Mouse (Mus musculus): ENCODE measurements at regions not wholly inside any gene's neighbourhood (a gene's known extent, or its start where the extent isn't known, plus 50 kb on each side); places are given as distances from the start of the nearest gene placed in this dataset.

DNA sequence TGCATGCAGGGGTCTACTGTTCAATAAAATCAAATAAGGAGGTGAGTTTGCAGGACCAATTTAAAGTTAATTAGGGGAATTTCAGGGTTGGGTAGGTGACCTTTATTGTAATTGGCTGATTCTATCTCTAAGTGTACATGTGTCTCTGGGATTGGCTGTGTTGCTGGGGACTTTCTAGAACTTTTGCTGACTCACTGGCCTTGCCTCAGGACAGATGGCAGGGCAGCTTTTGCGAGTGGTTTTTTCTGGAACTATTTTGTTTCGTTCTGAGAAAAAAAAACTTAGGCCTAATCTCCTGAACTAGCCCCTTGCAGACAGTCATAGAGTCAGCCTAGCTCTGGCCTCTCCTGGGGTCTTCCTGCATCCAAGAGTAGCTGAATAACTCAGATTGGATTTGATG is 249.3 kb upstream of the Mdga2 start:
- DNase-seq, result no peak

DNA sequence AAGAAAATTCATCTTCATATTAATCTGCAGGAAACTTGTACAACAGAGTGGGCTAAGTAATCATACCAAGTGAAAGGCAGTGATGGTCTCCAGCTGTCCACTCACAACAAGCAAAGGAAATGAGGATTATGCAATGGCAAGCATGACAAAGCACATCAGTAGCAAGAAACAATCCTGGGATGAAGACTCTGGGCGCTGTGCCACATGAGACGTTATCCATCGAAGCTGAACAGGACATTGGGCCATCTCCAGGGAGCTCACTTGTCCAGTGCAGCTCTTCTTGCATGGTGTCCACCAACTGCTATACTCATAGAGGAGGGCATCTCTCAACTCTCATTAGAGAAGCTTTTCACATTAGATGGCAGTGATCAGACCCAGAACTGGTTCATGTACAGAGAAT is 248.7 kb upstream of the Mdga2 start:
- peak in 1 of 2 experiments; percentile 1 for DNase-seq

DNA sequence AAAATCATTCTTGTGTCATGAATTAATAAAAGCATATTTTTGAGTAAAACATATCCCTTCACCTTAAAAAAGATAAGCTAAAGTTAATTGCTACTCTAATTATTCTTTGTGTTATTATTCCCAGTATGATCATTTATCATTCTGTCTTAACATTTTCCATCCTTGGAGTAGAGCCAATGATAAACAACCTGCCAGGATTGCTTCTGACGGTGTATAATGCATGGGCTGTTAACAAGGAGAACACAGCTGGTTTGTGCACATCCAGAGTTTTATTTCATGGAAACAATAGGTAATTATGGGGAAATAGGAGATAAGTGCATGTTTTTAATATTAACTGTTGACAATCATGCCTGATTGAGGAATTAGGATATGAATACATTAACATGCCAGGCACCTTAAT is 226.8 kb upstream of the Mdga2 start:
- no peak for DNase-seq

DNA sequence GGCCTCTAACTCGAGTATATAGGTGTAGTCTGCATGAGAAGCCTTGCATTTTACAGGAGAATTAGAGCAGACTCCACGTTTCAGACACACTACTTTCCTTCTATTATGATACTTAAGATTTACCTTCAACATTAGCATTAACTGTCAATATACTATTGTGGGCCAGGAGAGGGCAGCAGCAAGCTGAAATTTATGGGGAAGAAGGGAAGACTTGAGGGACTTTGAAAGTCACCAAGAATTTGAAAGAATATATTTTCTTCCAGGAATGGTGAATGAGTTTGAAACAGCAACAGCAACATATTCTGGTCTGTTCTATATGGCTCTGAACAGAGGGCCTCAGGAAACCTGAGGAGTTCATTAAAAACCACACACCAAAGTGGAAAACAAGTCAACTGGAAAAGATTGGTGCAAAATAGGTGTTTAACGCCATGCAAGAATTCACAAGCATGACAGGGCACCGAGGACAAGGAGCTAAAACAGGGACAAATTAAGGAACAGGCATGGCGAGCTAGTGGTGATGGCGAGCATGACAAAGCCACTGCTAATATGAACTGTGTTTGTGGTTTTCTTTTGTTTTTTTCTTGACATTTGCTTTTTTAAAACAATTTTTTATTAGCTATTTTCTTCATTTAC is 208.1 kb upstream of the Mdga2 start:
- DNase-seq, result peak in 1 of 2 experiments; percentile 60

DNA sequence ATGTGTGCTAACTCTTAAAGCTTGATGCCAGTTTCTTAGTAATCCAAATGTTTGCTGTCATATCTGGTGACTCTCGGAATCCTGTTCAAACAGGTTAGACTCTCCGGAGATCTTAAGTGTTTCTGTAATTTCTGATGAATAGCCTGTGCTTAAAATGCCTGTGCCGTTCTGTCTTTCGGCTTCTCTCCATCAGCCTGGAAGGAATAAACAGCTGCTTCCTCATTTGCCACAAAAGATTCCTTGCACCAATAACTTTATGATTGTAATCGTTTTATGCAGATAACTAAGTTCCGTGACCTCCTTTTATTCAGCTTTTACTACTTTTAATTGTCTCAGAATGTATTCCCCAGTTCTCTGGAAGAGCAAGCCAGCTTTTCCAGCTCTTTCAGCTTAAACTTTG is 204.5 kb upstream of the Mdga2 start:
- no peak for DNase-seq

- no peak for DNase-seq
Observed at GRCm38 (mm10) chr12:67399537-67399936, 177.2 kb upstream of the Mdga2 start.

DNA sequence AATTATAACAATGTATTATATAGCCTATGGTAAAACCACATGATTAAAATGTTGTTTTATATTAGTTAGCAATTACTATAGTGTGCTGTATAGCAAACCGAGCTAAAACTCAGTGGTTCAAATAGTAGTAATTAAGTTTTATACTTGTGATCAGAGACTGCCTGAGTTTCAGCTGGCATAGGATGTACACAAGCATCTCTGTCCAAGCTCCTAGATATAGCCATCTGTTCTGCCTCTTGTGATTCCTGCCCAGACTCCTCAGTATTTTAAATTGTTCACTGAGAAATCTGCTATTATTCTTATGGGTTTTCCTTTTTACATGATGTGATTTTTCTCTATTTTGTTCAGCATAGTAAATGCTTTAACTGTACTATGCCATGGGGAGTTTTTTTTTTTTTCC is 152.2 kb upstream of the Mdga2 start:
- no peak for DNase-seq

DNA sequence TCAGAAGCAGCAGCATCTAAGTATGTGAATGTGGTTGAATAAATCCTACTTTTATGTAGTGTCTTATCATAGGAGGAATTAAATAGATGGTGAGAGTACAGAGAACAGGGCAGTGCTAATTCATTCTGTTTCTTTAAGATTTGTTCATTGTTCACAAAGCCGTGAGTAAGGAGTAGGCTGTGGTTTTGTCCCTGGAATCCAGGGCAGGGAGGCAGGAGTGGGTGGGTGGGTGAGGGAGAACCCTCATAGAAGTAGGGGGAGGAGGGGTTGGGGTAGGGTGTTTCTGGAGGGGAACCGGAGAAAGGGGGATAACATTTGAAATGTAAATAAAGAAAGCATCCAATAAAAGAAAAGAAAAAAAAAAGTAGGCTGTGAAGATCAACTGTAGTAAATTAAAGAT is 126.2 kb upstream of the Mdga2 start:
- DNase-seq, result no peak

GRCm38 (mm10) chr12:67332483-67332998 is 110.2 kb upstream of the Mdga2 start:
- no peak for DNase-seq

GRCm38 (mm10) chr12:67326326-67326725 is 104.0 kb upstream of the Mdga2 start:
- no peak for DNase-seq

- DNase-seq, result no peak
Observed at GRCm38 (mm10) chr12:67325799-67326198, 103.5 kb upstream of the Mdga2 start.

DNA sequence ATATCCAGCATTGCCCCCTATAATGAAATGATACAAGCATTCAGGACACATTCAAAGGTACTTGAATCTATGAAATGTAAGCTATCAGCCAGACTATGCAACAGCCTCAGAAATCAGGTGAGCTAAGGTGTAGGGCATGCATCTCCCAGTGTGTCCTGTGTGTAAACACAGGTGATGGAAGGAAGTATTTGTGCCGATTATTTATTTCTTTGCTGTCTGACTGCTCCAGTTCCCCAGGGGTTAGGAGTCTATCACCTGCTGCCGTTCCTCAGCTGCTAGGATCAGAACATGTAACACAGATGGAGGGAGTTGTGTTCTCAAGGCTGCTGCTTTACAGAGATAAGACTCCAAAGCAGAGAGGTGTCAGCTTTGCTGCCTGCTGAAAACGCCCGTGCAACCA is 103.0 kb upstream of the Mdga2 start:
- DNase-seq, result no peak

DNA sequence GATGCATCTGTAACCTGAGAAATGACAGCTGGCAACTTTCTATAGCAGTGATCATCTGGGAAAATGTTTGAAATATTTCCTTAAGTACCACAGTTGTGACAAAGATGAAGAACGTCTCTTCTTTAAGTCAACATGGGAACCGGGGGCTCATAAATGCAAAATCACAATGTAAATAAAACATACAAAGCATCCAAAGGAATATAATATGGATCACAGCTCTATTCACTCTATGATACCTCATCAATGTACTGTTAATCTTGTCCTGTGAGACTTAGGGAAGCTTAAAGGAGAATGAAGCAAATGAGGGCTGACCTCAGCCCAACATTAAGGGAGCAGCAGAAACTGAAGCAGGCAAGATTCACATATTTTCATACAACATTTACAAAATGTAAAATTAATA is 96.3 kb upstream of the Mdga2 start:
- no peak for DNase-seq

- no peak for DNase-seq
Observed at GRCm38 (mm10) chr12:67300245-67300644, 77.9 kb upstream of the Mdga2 start.

- DNase-seq, result no peak
Observed at GRCm38 (mm10) chr12:67290054-67290453, 67.7 kb upstream of the Mdga2 start.

DNA sequence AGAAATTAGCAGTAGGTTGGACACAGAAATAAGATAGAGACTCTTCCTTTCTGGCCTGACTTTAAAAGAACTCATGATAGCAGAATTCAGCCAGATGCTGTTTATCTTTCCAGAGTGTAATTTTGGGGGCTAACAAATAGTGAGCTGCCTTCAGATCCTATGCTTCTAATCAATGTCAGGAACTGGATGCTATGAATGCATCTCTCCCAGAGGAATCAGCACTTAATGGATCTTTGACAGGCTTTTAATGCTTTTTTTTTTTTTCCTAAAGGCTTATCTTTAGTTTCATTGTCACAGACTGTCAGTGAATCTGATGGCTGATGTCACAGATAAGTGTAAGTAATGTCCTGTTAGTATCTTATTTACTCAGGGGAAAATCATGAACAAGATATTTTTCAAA is 50.5 kb upstream of the Mdga2 start:
- DNase-seq, result no peak

GRCm38 (mm10) chr12:67272329-67272728 is 50.0 kb upstream of the Mdga2 start:
- no peak for DNase-seq

All from kidney, postnatal 36 days (tissue).